Mouse (Mus musculus): ENCODE data around the gene Stx5a.
A peak's percentile ranks its signal among the peaks of the same experiment; 100 is the strongest.

The Stx5a gene

GRCm38 (mm10) chr19:8770567-8771270 is 29.5 kb downstream of the Stx5a start, which contains the start of gene Tmem223:
Gene Tmem223 (plus strand): TSS chr19:8770996.
- H3K27me3 ChIP-seq (ENCODE audit: insufficient read depth, low read length) = no peaks in the 10 kb centered on the region
- H3K36me3 ChIP-seq (ENCODE audit: insufficient read depth, low read length) = peaks cover 71% of the 10 kb centered on the region
- TF ChIP-seq NANOG (IDR thresholded peaks at IDR 0.05; ENCODE audit: borderline replicate concordance, low read length) (no peak), CTCF (conservative IDR thresholded peaks at IDR 0.05; ENCODE audit: low read length) (no peak), POU5F1 (IDR thresholded peaks at IDR 0.05; ENCODE audit: borderline replicate concordance, low read length) (no peak)
- peaks cover 44% of the 10 kb centered on the region for H3K4me1 ChIP-seq (replicated peaks; ENCODE audit: low read depth, low read length)
- H3K4me3 ChIP-seq (replicated peaks; ENCODE audit: low read length) = peak within 1 kb of the TSS; percentile 98
- H3K9me3 ChIP-seq (ENCODE audit: low read length) = peaks cover 1% of the 10 kb centered on the region; the same call in 1 of the 2 replicates

DNA sequence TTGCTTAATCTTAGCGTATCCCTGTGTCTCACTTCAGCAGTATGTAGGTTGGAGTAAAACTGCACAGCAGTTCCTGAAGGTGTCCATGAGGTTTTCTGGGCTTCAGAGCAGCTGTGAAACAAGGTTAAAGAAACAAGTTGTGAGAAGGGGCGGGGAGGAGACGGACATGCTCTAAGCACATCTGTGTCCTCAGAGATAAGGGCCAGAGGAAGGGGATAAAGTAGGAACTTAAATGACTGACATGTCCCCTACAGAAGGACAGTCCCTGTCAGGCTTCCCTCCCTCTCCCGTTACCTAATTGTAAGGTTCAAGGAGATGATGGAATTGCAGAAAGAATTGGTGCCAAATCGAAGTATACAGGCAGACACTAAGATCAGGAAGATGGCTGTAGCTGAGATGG is 31.8 kb downstream of the Stx5a start:
- TF ChIP-seq NANOG (IDR thresholded peaks at IDR 0.05; ENCODE audit: borderline replicate concordance, low read length) (no peak), CTCF (conservative IDR thresholded peaks at IDR 0.05; ENCODE audit: low read length) (no peak), POU5F1 (IDR thresholded peaks at IDR 0.05; ENCODE audit: borderline replicate concordance, low read length) (no peak)
- peaks cover 61% of the 10 kb centered on the region for H3K36me3 ChIP-seq (ENCODE audit: insufficient read depth, low read length)
- no peaks in the 10 kb centered on the region for H3K27me3 ChIP-seq (ENCODE audit: insufficient read depth, low read length)
- H3K4me1 ChIP-seq (replicated peaks; ENCODE audit: low read depth, low read length) = peaks cover 58% of the 10 kb centered on the region
- peak overlapping the region; percentile 92 for H3K4me3 ChIP-seq (replicated peaks; ENCODE audit: low read length)
- no peaks in the 10 kb centered on the region for H3K9me3 ChIP-seq (ENCODE audit: low read length)

- TF ChIP-seq NANOG (IDR thresholded peaks at IDR 0.05; ENCODE audit: borderline replicate concordance, low read length) = no peak
- no peak for TF ChIP-seq POU5F1 (IDR thresholded peaks at IDR 0.05; ENCODE audit: borderline replicate concordance, low read length)
- no peak for TF ChIP-seq CTCF (conservative IDR thresholded peaks at IDR 0.05; ENCODE audit: low read length)
- H3K36me3 ChIP-seq (ENCODE audit: insufficient read depth, low read length) = peaks cover 61% of the 10 kb centered on the region
Measured at GRCm38 (mm10) chr19:8773409-8773808, 32.2 kb downstream of the Stx5a start.

DNA sequence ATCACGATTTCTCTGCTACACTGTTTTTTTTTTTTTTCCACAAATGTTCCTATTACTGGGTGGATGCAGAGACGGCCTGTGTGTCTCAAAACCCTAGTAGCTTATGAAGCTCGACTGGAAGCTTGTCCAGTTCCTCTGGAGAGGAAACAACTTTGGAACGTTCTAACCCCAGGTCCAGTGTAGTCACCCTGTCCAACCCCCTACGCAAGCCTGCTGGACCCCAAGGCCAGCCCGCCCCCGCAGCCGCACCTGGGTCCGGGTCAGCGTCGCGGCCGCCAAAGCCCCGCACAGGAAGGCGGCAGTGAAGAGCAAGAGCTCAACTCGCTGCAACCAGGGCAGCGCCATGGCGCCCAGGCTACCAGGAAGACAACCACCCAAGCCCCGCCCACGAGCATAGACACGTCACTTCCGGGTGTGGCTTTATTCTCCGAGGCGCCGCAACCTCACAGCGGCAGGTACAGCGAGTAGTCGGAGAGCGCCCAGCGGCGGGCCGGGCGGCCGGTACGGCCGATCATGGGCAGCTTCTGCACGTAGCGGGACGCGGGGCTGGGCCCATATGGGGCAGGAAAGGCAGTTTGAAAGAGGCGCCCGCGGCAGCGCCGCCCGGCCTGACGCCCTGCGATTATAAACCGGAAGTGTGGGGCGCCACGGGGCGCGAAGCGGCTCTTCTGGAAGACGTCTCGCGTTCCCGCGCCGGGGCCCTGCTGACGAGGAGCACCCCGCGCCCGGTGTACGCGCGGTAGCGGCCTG is 33.0 kb downstream of the Stx5a start, which contains the start of gene Tmem179b:
Tmem179b (minus strand) TSS at position 382 of the 750 bp plus-strand sequence.
- Histone ChIP-seq H3K27me3 (ENCODE audit: insufficient read depth, low read length) (no peaks in the 10 kb centered on the region), H3K4me3 (replicated peaks; ENCODE audit: low read length) (peak within 1 kb of the TSS; percentile 92), H3K4me1 (replicated peaks; ENCODE audit: low read depth, low read length) (peaks cover 58% of the 10 kb centered on the region), H3K36me3 (ENCODE audit: insufficient read depth, low read length) (peaks cover 58% of the 10 kb centered on the region), H3K9me3 (ENCODE audit: low read length) (no peaks in the 10 kb centered on the region)
- no peak for TF ChIP-seq CTCF (conservative IDR thresholded peaks at IDR 0.05; ENCODE audit: low read length)
- TF ChIP-seq NANOG (IDR thresholded peaks at IDR 0.05; ENCODE audit: borderline replicate concordance, low read length) = no peak
- no peak for TF ChIP-seq POU5F1 (IDR thresholded peaks at IDR 0.05; ENCODE audit: borderline replicate concordance, low read length)

More at GRCm38 (mm10) chr19:8773409-8773808, 32.2 kb downstream of the Stx5a start:
- Histone ChIP-seq H3K4me1 (replicated peaks; ENCODE audit: low read depth, low read length) (peaks cover 58% of the 10 kb centered on the region), H3K9me3 (ENCODE audit: low read length) (no peaks in the 10 kb centered on the region), H3K27me3 (ENCODE audit: insufficient read depth, low read length) (no peaks in the 10 kb centered on the region), H3K4me3 (replicated peaks; ENCODE audit: low read length) (peak overlapping the region; percentile 92)

DNA sequence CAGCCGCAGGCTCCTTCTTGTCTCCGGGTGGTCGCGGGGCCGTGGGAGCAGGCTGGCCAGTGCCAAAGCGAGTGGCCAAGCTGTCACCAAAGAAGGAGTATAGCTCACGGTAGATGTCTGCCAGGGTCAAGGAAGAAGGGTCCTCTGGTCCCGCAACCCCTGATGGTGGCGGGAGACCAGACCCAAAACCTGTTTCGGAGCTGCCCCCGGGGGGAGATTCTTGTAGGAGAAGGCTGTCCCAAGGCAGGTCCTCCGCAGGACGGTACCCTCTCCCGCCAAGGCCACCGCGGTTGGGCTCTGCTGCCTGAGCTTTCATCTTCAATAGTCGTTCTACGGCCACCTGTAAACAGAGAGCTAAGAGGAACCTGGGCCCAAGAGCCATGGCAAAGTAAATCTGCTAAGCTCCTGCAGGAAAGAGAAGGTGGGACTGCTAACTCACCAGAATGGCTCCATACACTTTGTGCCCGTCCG is 33.8 kb downstream of the Stx5a start:
- Histone ChIP-seq H3K27me3 (ENCODE audit: insufficient read depth, low read length) (no peaks in the 10 kb centered on the region), H3K9me3 (ENCODE audit: low read length) (no peaks in the 10 kb centered on the region), H3K4me1 (replicated peaks; ENCODE audit: low read depth, low read length) (peaks cover 54% of the 10 kb centered on the region), H3K36me3 (ENCODE audit: insufficient read depth, low read length) (peaks cover 56% of the 10 kb centered on the region), H3K4me3 (replicated peaks; ENCODE audit: low read length) (peak overlapping the region; percentile 92)
- TF ChIP-seq CTCF (conservative IDR thresholded peaks at IDR 0.05; ENCODE audit: low read length) = no peak
- TF ChIP-seq NANOG (IDR thresholded peaks at IDR 0.05; ENCODE audit: borderline replicate concordance, low read length) = no peak
- TF ChIP-seq POU5F1 (IDR thresholded peaks at IDR 0.05; ENCODE audit: borderline replicate concordance, low read length) = no peak

DNA sequence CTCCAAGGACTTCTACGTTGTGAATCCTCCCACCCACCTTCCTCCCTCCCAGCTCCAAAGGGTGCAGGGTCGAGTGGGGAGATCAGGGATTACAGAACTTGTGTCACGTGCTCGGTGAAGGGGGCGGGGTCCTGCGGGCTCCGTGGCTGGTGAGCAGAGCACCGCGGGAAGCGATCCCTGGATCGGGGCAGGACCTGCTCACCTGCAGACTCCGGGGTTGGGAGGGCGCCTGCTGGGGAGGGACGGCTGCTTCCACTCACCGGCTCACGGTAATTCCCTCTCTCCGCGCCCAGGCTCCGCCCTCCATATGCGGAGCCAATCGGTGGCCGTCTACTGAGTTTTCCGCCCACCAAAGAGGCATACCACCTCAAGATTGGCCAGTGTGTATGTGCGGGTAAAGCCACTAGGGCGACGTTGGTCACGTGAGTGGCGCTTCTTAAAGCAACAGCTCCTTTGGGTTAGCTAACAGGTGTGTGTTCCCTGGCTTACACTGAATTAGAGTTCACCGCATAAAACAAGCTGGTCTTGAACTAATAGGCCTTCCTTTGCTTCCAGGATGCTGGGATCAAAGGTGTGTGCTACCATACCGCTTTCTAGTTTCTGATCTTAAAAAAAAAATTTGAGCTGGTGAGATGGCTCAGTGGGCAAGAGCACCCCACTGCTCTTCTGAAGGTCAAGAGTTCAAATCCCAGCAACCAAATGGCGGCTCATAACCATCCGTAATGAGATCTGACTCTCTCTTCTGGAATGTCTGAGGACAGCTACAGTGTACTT is 45.0 kb downstream of the Stx5a start, which contains the start of gene Taf6l:
Taf6l (minus strand) TSS at position 410 of the 774 bp plus-strand sequence.
- H3K4me3 ChIP-seq (replicated peaks; ENCODE audit: low read length) = peak within 1 kb of the TSS; percentile 90
- no peaks in the 10 kb centered on the region for H3K27me3 ChIP-seq (ENCODE audit: insufficient read depth, low read length)
- H3K36me3 ChIP-seq (ENCODE audit: insufficient read depth, low read length) = peaks cover 47% of the 10 kb centered on the region
- peaks cover 52% of the 10 kb centered on the region for H3K4me1 ChIP-seq (replicated peaks; ENCODE audit: low read depth, low read length)
- no peak for TF ChIP-seq CTCF (conservative IDR thresholded peaks at IDR 0.05; ENCODE audit: low read length)
- no peak for TF ChIP-seq NANOG (IDR thresholded peaks at IDR 0.05; ENCODE audit: borderline replicate concordance, low read length)
- no peak for TF ChIP-seq POU5F1 (IDR thresholded peaks at IDR 0.05; ENCODE audit: borderline replicate concordance, low read length)
- H3K9me3 ChIP-seq (ENCODE audit: low read length) = no peaks in the 10 kb centered on the region

GRCm38 (mm10) chr19:8788521-8788920 is 47.3 kb downstream of the Stx5a start:
- TF ChIP-seq CTCF (conservative IDR thresholded peaks at IDR 0.05; ENCODE audit: low read length) (no peak), NANOG (IDR thresholded peaks at IDR 0.05; ENCODE audit: borderline replicate concordance, low read length) (no peak), POU5F1 (IDR thresholded peaks at IDR 0.05; ENCODE audit: borderline replicate concordance, low read length) (no peak)

More at GRCm38 (mm10) chr19:8788521-8788920, 47.3 kb downstream of the Stx5a start:
- Histone ChIP-seq H3K9me3 (ENCODE audit: low read length) (no peaks in the 10 kb centered on the region), H3K4me3 (replicated peaks; ENCODE audit: low read length) (no peak overlapping the region), H3K4me1 (replicated peaks; ENCODE audit: low read depth, low read length) (peaks cover 64% of the 10 kb centered on the region), H3K36me3 (ENCODE audit: insufficient read depth, low read length) (peaks cover 41% of the 10 kb centered on the region), H3K27me3 (ENCODE audit: insufficient read depth, low read length) (no peaks in the 10 kb centered on the region)

Data from E14TG2a.4 (cell line).